In genomic region chr10:69276920-69277435, GRCm38 (mm10) we compare ENCODE assay signal across 27 mouse cellular contexts.
A peak's percentile ranks its signal among the peaks of the same experiment; 100 is the strongest.
DNase-seq lines count a peak whose midpoint lies in the region; ATAC-seq and TF ChIP-seq lines count a peak whose summit lies in the region.
"Had no signal": no experiment of that assay in that cellular context is flagged by ENCODE, and none has a peak within 500 bp of the region (broad histone marks: within the 10 kb centered on the region; RNA-seq: fewer than 3 reads in every experiment).

No protein-coding gene starts in this region.

- no peaks in the 10 kb centered on the region for H3K9me3 ChIP-seq in heart, embryonic 10.5 days
- no peaks in the 10 kb centered on the region for H3K9me3 ChIP-seq in heart, embryonic 14.5 days (ENCODE audit: control insufficient read depth, low read length)
- peaks cover 8% of the 10 kb centered on the region for H3K9me3 ChIP-seq in megakaryocyte, embryonic 14.5 days
- H3K9me3 ChIP-seq in heart, postnatal 0 days (replicated peaks; ENCODE audit: control insufficient read depth, low read length): no peaks in the 10 kb centered on the region
- H3K9me3 ChIP-seq: forebrain, embryonic 13.5 days; intestine, embryonic 15.5 days; limb, embryonic 12.5 days; liver, embryonic 15.5 days; midbrain, embryonic 12.5 days; neural tube, embryonic 13.5 days; stomach, embryonic 15.5 days had no signal

- intact Hi-C loops in heart, postnatal 36 days (cut with DNase I): no loop called here

- ATAC-seq in heart, embryonic 14.5 days (ENCODE audit: insufficient number of reproducible peaks, insufficient read depth, low FRiP score, low read depth): no peak
- no peak for ATAC-seq in megakaryocyte, adult 5-6 weeks (ENCODE audit: poor library complexity, severe bottlenecking)
- ATAC-seq in heart, postnatal 0 days (ENCODE audit: insufficient read depth, low read depth): peak; percentile 53
- ATAC-seq: forebrain, embryonic 13.5 days; hindbrain, postnatal 0 days; intestine, embryonic 15.5 days; Patski had no signal

- H3K9ac ChIP-seq in heart, embryonic 14.5 days (ENCODE audit: low read length): peak overlapping the region; percentile 16; the same call in 1 of the 2 replicates
- no peak overlapping the region for H3K9ac ChIP-seq in heart, postnatal 0 days (replicated peaks; ENCODE audit: low read depth, low read length)
- H3K9ac ChIP-seq: forebrain, embryonic 13.5 days; intestine, embryonic 15.5 days; limb, embryonic 12.5 days; liver, embryonic 15.5 days; lung, embryonic 14.5 days; midbrain, embryonic 12.5 days; neural tube, embryonic 13.5 days; stomach, embryonic 15.5 days had no signal

- peak; percentile 38 to 46 for DNase-seq in heart, adult 18-20 months
- DNase-seq in heart, embryonic 10.5 days (ENCODE audit: low spot score): no peak
- DNase-seq in heart, postnatal 36 days: no peak
- peak; percentile 54 for DNase-seq in heart, postnatal 0 days (ENCODE audit: low spot score)
- DNase-seq: adrenal gland, postnatal 10 days; cerebellum, adult 8-10 months; cerebellum, postnatal 25 days; gastrocnemius, postnatal 25 days; kidney, adult 2 months; kidney, postnatal 36 days; layer of hippocampus, postnatal 36 days; lung, embryonic 14.5 days; lung, postnatal 14 days; right cerebral cortex, postnatal 14 days had no signal

- no peak overlapping the region for H3K4me3 ChIP-seq in heart, embryonic 10.5 days
- no peak overlapping the region for H3K4me3 ChIP-seq in heart, embryonic 14.5 days (ENCODE audit: control insufficient read depth in 1 of 2, insufficient read depth in 1 of 2, low read depth in 1 of 2, low read length in 2 of 2)
- peak overlapping the region; percentile 5 for H3K4me3 ChIP-seq in megakaryocyte, embryonic 14.5 days (replicated peaks)
- no peak overlapping the region for H3K4me3 ChIP-seq in heart, postnatal 0 days (ENCODE audit: low read depth, low read length)
- H3K4me3 ChIP-seq: forebrain, embryonic 13.5 days; hindbrain, embryonic 10.5 days; intestine, embryonic 15.5 days; limb, embryonic 12.5 days; liver, embryonic 15.5 days; midbrain, embryonic 12.5 days; neural tube, embryonic 13.5 days; stomach, embryonic 15.5 days had no signal

- 70% methylated on average over 9 of the region's 9 CpGs for WGBS in heart, embryonic 10.5 days
- 43% methylated on average over 9 of the region's 9 CpGs for WGBS in heart, embryonic 14.5 days
- WGBS in heart, postnatal 0 days: 41% methylated on average over 9 of the region's 9 CpGs

- peaks cover 27% of the 10 kb centered on the region for H3K4me1 ChIP-seq in heart, embryonic 10.5 days
- peaks cover 17 to 28% of the 10 kb centered on the region in 2 experiments for H3K4me1 ChIP-seq in heart, embryonic 14.5 days (ENCODE audit: control insufficient read depth in 2 of 2, insufficient read depth in 2 of 2, low read length in 2 of 2)
- no peaks in the 10 kb centered on the region for H3K4me1 ChIP-seq in megakaryocyte, embryonic 14.5 days
- H3K4me1 ChIP-seq in heart, postnatal 0 days (ENCODE audit: control insufficient read depth, insufficient read depth): peaks cover 32% of the 10 kb centered on the region; the same call in 1 of the 2 replicates
- H3K4me1 ChIP-seq: forebrain, embryonic 13.5 days; intestine, embryonic 15.5 days; liver, embryonic 15.5 days; stomach, embryonic 15.5 days had no signal

- TF ChIP-seq EP300 in heart, postnatal 0 days (IDR thresholded peaks at IDR 0.05; ENCODE audit: low read depth): no peak

- peaks cover 50% of the 10 kb centered on the region for H3K36me3 ChIP-seq in heart, embryonic 10.5 days
- H3K36me3 ChIP-seq in heart, embryonic 14.5 days (ENCODE audit: control insufficient read depth, insufficient read depth, low read length): peaks cover 66% of the 10 kb centered on the region
- peaks cover 88% of the 10 kb centered on the region for H3K36me3 ChIP-seq in megakaryocyte, embryonic 14.5 days (replicated peaks; ENCODE audit: low read length)
- peaks cover 59% of the 10 kb centered on the region for H3K36me3 ChIP-seq in heart, postnatal 0 days (replicated peaks; ENCODE audit: control insufficient read depth, insufficient read depth, low read length)

- H3K27me3 ChIP-seq in heart, embryonic 10.5 days (ENCODE audit: insufficient read depth, poor library complexity, severe bottlenecking): no peaks in the 10 kb centered on the region
- no peaks in the 10 kb centered on the region for H3K27me3 ChIP-seq in heart, embryonic 14.5 days (ENCODE audit: control insufficient read depth, insufficient read depth, low read length)
- no peaks in the 10 kb centered on the region for H3K27me3 ChIP-seq in megakaryocyte, embryonic 14.5 days (replicated peaks)
- H3K27me3 ChIP-seq in heart, postnatal 0 days (ENCODE audit: control insufficient read depth, insufficient read depth, low read length): no peaks in the 10 kb centered on the region
- H3K27me3 ChIP-seq: forebrain, embryonic 13.5 days; intestine, embryonic 15.5 days; limb, embryonic 12.5 days; liver, embryonic 15.5 days; midbrain, embryonic 12.5 days; neural tube, embryonic 13.5 days; Patski; stomach, embryonic 15.5 days had no signal

- no peak for TF ChIP-seq CTCF in heart, postnatal 0 days (IDR thresholded peaks at IDR 0.05; ENCODE audit: low read depth)

- no peak overlapping the region for H3K4me2 ChIP-seq in heart, embryonic 14.5 days (ENCODE audit: low read length)
- H3K4me2 ChIP-seq in heart, postnatal 0 days (ENCODE audit: low read depth, low read length): no peak overlapping the region
- H3K4me2 ChIP-seq: forebrain, embryonic 13.5 days; intestine, embryonic 15.5 days; limb, embryonic 12.5 days; liver, embryonic 15.5 days; lung, embryonic 14.5 days; midbrain, embryonic 12.5 days; neural tube, embryonic 13.5 days; stomach, embryonic 15.5 days had no signal

- H3K27ac ChIP-seq in heart, embryonic 10.5 days: no peak overlapping the region; the same call in 1 of the 2 replicates
- H3K27ac ChIP-seq in heart, embryonic 14.5 days (replicated peaks in 1 of 2; ENCODE audit: control insufficient read depth in 1 of 2, insufficient read depth in 1 of 2, low read depth in 2 of 2, low read length in 2 of 2): peak overlapping the region; percentile 56 to 67
- peak overlapping the region; percentile 76 for H3K27ac ChIP-seq in heart, postnatal 0 days (ENCODE audit: low read depth)
- H3K27ac ChIP-seq: forebrain, embryonic 13.5 days; hindbrain, embryonic 10.5 days; hindbrain, postnatal 0 days; intestine, embryonic 15.5 days; limb, embryonic 12.5 days; liver, embryonic 15.5 days; midbrain, embryonic 12.5 days; neural tube, embryonic 13.5 days; stomach, embryonic 15.5 days had no signal

Comparison
In these comparisons a context has a peak if more than half of its experiments do, and no peak if none do; other contexts are left out.
1. DNase-seq: peak in heart, adult 18-20 months (2 of 2) and heart, postnatal 0 days (single experiment); none in heart, embryonic 10.5 days (single experiment) and heart, postnatal 36 days (0 of 2).